In the genomic region with DNA sequence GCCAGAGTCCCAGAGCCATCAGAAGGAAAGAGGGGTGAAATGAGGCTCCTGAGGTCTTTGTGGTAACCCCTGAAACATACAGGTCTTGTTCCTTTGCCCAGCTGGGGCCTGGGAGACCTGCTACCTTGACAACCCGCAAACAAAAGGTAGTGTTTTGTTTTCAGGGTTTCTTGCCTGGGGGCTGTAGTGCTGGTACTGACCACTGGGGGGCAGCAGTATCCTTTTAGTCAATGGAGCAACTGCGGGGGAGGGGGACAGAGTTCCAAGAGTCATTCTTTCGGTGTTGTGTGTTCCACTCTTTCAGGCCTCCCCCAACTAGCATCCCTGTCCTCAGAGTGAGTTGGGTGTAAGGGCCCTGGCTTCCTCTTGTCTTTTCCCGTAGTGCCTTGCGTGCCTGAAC, we compare ENCODE assay signal across 8 mouse cellular contexts. TPM values are rescaled to one million over a fixed set of nuclear protein-coding genes. Genes with fewer than 3 reads are reported as not detected.
DNase-seq lines count a peak whose midpoint lies in the region; ATAC-seq and TF ChIP-seq lines count a peak whose summit lies in the region.

No protein-coding gene starts in this region.

- ATAC-seq in monocyte, adult 5-6 weeks (replicated peaks; ENCODE audit: insufficient number of reproducible peaks, low FRiP score, low TSS enrichment, poor library complexity, severe bottlenecking): peak; percentile 37

- H3K27ac ChIP-seq in liver, adult 2 months (replicated peaks; ENCODE audit: insufficient read depth, low read depth, low read length): no peak overlapping the region

- WGBS in liver, adult 2 months: 17% methylated on average over 5 of the region's 5 CpGs

- H3K9ac ChIP-seq in liver, adult 2 months (ENCODE audit: low read depth, low read length): no peak overlapping the region

- TF ChIP-seq POLR2A in liver, adult 2 months (IDR thresholded peaks at IDR 0.05; ENCODE audit: extremely low read depth, insufficient read depth, low read length): no peak

- H3K4me3 ChIP-seq in liver, adult 2 months (ENCODE audit: insufficient read depth, low read depth, low read length): no peak overlapping the region

- H3K36me3 ChIP-seq in liver, adult 2 months (ENCODE audit: control insufficient read depth, insufficient read depth, low read length): no peaks in the 10 kb centered on the region
- no peaks in the 10 kb centered on the region for H3K36me3 ChIP-seq in splenic B cell, adult 2 months (ENCODE audit: control insufficient read depth, insufficient read depth, low read length, poor library complexity, severe bottlenecking)

- peak; percentile 83 for TF ChIP-seq CTCF in liver, adult 2 months (IDR thresholded peaks at IDR 0.05; ENCODE audit: low read depth, low read length)

- peak; percentile 88 for DNase-seq in urinary bladder, postnatal 14 days (ENCODE audit: low spot score)
- DNase-seq in urinary bladder, postnatal 10 days (ENCODE audit: low spot score): no peak
- DNase-seq in embryo, embryonic 11 days: peak; percentile 91
- peak; percentile 71 to 93 for DNase-seq in heart, adult 18-20 months
- peak; percentile 87 for DNase-seq in kidney, adult 18-20 months
- DNase-seq in liver, adult 2 months (ENCODE audit: extremely low read depth, low read depth, low spot score): peak; percentile 25
- peak; percentile 96 for DNase-seq in splenic B cell, adult 2 months (ENCODE audit: low read depth, low spot score)

- no peaks in the 10 kb centered on the region for H3K27me3 ChIP-seq in liver, adult 2 months (ENCODE audit: control insufficient read depth, insufficient read depth, low read length)
- no peaks in the 10 kb centered on the region for H3K27me3 ChIP-seq in splenic B cell, adult 2 months (ENCODE audit: control insufficient read depth, insufficient read depth, low read length, poor library complexity, severe bottlenecking)

- no peaks in the 10 kb centered on the region for H3K79me2 ChIP-seq in liver, adult 2 months (ENCODE audit: control insufficient read depth, insufficient read depth, low read length)

- H3K4me1 ChIP-seq in liver, adult 2 months (ENCODE audit: control insufficient read depth, insufficient read depth, low read length): peaks cover 4% of the 10 kb centered on the region

RNA-seq across cellular contexts. Expression of gene Ralgds, which starts 1.6 kb away (rescaled TPM):
- total RNA-seq in heart, adult 18-20 months (2021): 10 to 100 TPM in 1 of 2 experiments, 1 to 10 TPM in 1; 8.7 to 11.5 TPM
- 1.1 and 1.7 TPM in 2 replicates for total RNA-seq in liver, adult 2 months (2014; rRNA removed)
- polyA plus RNA-seq in liver, adult 2 months (2012; rRNA removed): 1.5 and 3.0 TPM in 2 replicates
- 3.5 to 14.6 TPM (median 9.2 TPM) in 3 replicates for total RNA-seq in monocyte, adult 5-6 weeks (2017)

RNA-seq across cellular contexts. Expression of gene Gm10134, which starts 8.6 kb away (rescaled TPM):
- total RNA-seq in heart, adult 18-20 months (2021): 1 to 10 TPM; 1.1 to 1.2 TPM
- total RNA-seq in liver, adult 2 months (2014; rRNA removed): not detected in 2 replicates
- not detected in 2 replicates for polyA plus RNA-seq in liver, adult 2 months (2012; rRNA removed)
- total RNA-seq in monocyte, adult 5-6 weeks (2017): not detected in 3 replicates

RNA-seq across cellular contexts. Expression of gene Gbgt1, which starts 17.8 kb away (rescaled TPM):
- total RNA-seq in heart, adult 18-20 months (2021): 1 to 10 TPM; 2.4 to 2.7 TPM
- 0.65 and 1.7 TPM in 2 replicates for total RNA-seq in liver, adult 2 months (2014; rRNA removed)
- polyA plus RNA-seq in liver, adult 2 months (2012; rRNA removed): 0.66 and 0.86 TPM in 2 replicates
- 0.76 to 1.8 TPM in 2 of 3 replicates, not detected in the other for total RNA-seq in monocyte, adult 5-6 weeks (2017)

RNA-seq across cellular contexts. Expression of gene Mrps2, which starts 46.6 kb away (rescaled TPM):
- total RNA-seq in heart, adult 18-20 months (2021): 10 to 100 TPM; 42.6 to 43.7 TPM
- total RNA-seq in liver, adult 2 months (2014; rRNA removed): 10.9 and 14.3 TPM in 2 replicates
- polyA plus RNA-seq in liver, adult 2 months (2012; rRNA removed): 51.5 and 52.3 TPM in 2 replicates
- total RNA-seq in monocyte, adult 5-6 weeks (2017): 6.6 to 12.3 TPM (median 7.7 TPM) in 3 replicates

RNA-seq across cellular contexts. Expression of gene 1700007K13Rik, which starts 48.4 kb away (rescaled TPM):
- under 1 TPM in 1 of 2 experiments, not detected in 1; 0.82 TPM for total RNA-seq in heart, adult 18-20 months (2021)
- 0.28 TPM in 1 of 2 replicates, not detected in the other for total RNA-seq in liver, adult 2 months (2014; rRNA removed)
- not detected in 2 replicates for polyA plus RNA-seq in liver, adult 2 months (2012; rRNA removed)
- total RNA-seq in monocyte, adult 5-6 weeks (2017): not detected in 3 replicates
